Mouse (Mus musculus): ENCODE measurements around the gene Zfp354c. TPM values are rescaled to one million over a fixed set of nuclear protein-coding genes. Genes with fewer than 3 reads are reported as not detected.

Gene Zfp354c
- polyA plus RNA-seq (2012; rRNA removed): 16.4 and 18.8 TPM in 2 replicates

DNA sequence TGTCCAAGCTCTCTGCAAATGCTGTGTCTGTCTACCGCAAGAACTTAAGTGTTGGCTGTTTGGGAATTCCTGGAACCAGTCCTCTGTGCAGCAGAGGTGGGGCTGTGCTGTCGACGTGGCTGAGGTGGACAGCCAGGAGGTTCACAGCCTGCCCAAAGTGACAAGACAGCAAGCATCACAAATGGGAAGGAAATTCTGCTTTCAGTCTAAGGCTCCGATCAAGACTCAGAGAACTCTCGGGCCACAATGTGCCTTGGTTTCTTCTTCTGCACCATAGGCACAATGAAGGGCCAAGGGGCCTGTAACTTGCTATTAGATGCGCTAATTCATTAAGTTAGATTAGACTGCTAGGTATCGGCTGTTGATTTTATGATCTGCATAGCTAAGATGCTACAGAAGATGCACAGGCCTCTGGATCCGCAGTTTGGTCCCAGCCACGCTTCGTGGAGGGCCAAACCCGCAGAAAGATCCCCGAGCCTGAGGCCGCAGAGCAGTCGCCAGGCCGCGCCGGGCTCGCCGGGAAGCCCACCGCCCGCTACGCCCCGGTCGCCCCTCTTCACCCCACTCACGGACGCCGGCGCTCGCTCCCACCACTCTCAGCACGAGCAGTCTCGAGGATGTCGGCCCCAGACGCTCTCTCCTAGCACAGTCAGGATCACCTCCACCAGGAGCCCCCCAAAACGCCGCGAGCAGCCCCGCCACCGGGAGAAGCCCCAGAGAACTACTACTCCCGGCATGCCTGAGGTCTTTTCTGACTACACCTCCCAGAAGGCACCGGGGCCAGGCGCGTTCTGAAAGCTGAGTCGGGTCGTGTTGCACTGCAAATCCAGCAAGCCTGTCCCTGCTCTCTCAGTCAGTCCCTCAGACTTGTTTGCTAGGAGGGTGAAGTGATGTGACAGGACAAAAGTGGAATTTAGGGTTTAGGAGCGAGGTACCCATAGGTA, at the start of gene Zfp354c:
Zfp354c (minus strand) TSS at position 715 of the 944 bp plus-strand sequence.
- Histone ChIP-seq H3K27ac (ENCODE audit: insufficient read depth, low read length) (no peak within 1 kb of the TSS), H3K4me3 (ENCODE audit: insufficient read depth, low read length) (peak within 1 kb of the TSS; percentile 38), H3K4me1 (ENCODE audit: control insufficient read depth, insufficient read depth, low read length) (peaks cover 2% of the 10 kb centered on the region; the same call in 1 of the 2 replicates)
- TF ChIP-seq POLR2A (IDR thresholded peaks at IDR 0.05; ENCODE audit: extremely low read depth, insufficient read depth, low read length) (peak; percentile 94), CTCF (IDR thresholded peaks at IDR 0.05; ENCODE audit: extremely low read depth, insufficient read depth, low read length) (no peak)

DNA sequence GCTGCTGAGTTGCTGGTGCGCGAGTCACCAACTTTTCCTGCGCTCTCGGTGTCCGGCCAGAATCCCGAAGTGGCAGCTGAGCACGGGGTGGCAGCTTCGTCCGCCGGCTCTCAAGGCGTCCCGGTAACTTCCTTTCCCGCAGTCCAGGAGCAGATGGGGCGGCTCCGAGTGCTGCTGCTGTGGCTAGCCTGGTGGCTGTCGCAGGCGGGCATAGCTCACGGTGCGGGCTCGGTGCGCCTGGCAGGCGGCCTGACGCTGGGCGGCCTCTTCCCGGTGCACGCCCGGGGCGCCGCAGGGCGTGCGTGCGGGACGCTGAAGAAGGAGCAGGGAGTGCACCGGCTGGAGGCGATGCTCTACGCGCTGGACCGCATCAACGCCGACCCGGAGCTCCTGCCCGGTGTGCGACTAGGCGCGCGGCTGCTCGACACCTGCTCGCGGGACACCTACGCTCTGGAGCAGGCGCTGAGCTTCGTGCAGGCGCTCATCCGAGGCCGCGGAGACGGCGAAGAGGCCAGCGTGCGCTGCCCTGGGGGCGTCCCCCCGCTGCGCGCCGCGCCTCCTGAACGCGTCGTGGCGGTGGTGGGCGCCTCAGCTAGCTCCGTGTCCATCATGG, 23.6 kb upstream of the Zfp354c start:
- peak overlapping the region; percentile 29 for H3K4me3 ChIP-seq (ENCODE audit: insufficient read depth, low read length)
- TF ChIP-seq CTCF (IDR thresholded peaks at IDR 0.05; ENCODE audit: extremely low read depth, insufficient read depth, low read length): no peak
- no peak for TF ChIP-seq POLR2A (IDR thresholded peaks at IDR 0.05; ENCODE audit: extremely low read depth, insufficient read depth, low read length)
- H3K4me1 ChIP-seq (ENCODE audit: control insufficient read depth, insufficient read depth, low read length): no peaks in the 10 kb centered on the region
- H3K27ac ChIP-seq (ENCODE audit: insufficient read depth, low read length): no peak overlapping the region

DNA sequence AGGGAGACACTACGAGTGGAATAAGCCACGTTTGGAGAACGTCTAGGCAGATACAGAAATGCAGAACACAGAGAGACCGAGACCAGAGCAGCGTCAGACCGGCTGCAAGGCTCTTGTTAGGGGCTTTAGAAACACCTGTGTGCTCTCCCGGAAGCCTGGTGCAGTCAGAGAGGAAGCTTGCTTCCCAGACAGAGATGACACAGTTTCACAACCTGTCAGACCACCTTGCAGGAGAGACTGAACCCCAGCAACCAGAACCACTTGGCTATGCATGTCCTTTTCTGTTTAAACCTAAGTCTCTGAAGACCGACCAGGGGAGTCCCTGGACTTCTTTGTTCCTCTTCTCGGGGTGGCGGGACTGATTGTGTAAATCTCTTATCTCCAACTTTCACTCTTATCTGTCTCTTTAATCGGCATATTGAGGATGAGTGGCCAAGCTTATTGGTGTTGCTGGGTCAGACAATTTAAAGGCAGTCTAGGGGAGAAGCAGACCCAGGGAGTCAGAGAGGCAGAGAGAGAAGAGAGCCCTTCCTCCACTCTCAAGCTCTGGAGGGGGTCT, 22.7 kb upstream of the Zfp354c start, which contains the start of gene Grm6:
Grm6 (plus strand) TSS at position 509 of the 559 bp plus-strand sequence.
- Histone ChIP-seq H3K4me3 (ENCODE audit: insufficient read depth, low read length) (peak within 1 kb of the TSS; percentile 29), H3K27ac (ENCODE audit: insufficient read depth, low read length) (no peak within 1 kb of the TSS), H3K4me1 (ENCODE audit: control insufficient read depth, insufficient read depth, low read length) (no peaks in the 10 kb centered on the region)
- TF ChIP-seq CTCF (IDR thresholded peaks at IDR 0.05; ENCODE audit: extremely low read depth, insufficient read depth, low read length) (no peak), POLR2A (IDR thresholded peaks at IDR 0.05; ENCODE audit: extremely low read depth, insufficient read depth, low read length) (no peak)

- Histone ChIP-seq H3K4me3 (ENCODE audit: insufficient read depth, low read length) (no peak overlapping the region), H3K4me1 (ENCODE audit: control insufficient read depth, insufficient read depth, low read length) (no peaks in the 10 kb centered on the region), H3K27ac (ENCODE audit: insufficient read depth, low read length) (no peak overlapping the region)
- TF ChIP-seq POLR2A (IDR thresholded peaks at IDR 0.05; ENCODE audit: extremely low read depth, insufficient read depth, low read length): no peak
- TF ChIP-seq CTCF (IDR thresholded peaks at IDR 0.05; ENCODE audit: extremely low read depth, insufficient read depth, low read length): no peak
Measured at GRCm38 (mm10) chr11:50849310-50849709, 21.8 kb upstream of the Zfp354c start.

GRCm38 (mm10) chr11:50848520-50849137, 21.1 kb upstream of the Zfp354c start:
- Histone ChIP-seq H3K4me1 (ENCODE audit: control insufficient read depth, insufficient read depth, low read length) (no peaks in the 10 kb centered on the region), H3K4me3 (ENCODE audit: insufficient read depth, low read length) (no peak overlapping the region), H3K27ac (ENCODE audit: insufficient read depth, low read length) (no peak overlapping the region)
- TF ChIP-seq POLR2A (IDR thresholded peaks at IDR 0.05; ENCODE audit: extremely low read depth, insufficient read depth, low read length) (no peak), CTCF (IDR thresholded peaks at IDR 0.05; ENCODE audit: extremely low read depth, insufficient read depth, low read length) (no peak)

DNA sequence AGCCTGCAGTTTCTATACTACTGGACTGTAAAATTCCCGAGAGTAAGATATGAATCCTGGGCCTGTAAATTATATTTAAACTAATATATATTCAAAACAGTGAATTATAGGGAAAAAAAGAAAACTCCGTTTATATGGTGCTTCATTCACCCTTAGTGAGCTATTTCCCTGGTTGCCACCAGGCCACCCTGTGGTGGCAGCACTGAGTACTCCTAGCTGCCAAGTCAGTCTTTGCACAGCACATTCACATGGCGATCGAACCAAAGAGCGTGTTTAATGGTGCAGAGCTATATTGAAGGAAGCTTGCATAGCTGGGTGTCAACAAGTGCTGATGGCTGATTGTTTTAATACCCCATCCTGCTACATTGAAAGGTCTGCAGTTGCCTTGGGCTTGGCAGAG, 19.5 kb upstream of the Zfp354c start:
- no peak overlapping the region for H3K27ac ChIP-seq (ENCODE audit: insufficient read depth, low read length)
- no peaks in the 10 kb centered on the region for H3K4me1 ChIP-seq (ENCODE audit: control insufficient read depth, insufficient read depth, low read length)
- H3K4me3 ChIP-seq (ENCODE audit: insufficient read depth, low read length): no peak overlapping the region
- TF ChIP-seq CTCF (IDR thresholded peaks at IDR 0.05; ENCODE audit: extremely low read depth, insufficient read depth, low read length) (peak; percentile 54), POLR2A (IDR thresholded peaks at IDR 0.05; ENCODE audit: extremely low read depth, insufficient read depth, low read length) (no peak)

DNA sequence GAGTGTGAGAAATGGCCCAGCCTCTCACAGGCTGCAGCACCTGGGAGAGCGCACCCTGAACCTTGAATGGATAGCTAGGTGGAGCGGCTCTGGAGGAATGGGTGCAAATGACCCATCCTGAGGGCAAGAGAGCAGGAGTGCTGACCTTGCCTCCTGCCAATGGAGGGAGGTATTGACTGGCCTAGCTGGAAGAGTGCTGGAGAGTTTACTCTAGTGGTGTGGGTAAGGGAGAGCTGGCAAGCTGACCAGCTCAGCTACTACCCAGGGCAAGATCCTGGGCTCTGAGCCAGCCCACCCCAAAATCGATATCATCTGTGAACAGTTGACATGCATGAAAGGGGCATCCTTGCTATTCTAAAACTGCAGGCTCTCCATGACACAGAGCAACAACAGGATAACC, 18.4 kb upstream of the Zfp354c start:
- H3K4me1 ChIP-seq (ENCODE audit: control insufficient read depth, insufficient read depth, low read length): no peaks in the 10 kb centered on the region
- TF ChIP-seq CTCF (IDR thresholded peaks at IDR 0.05; ENCODE audit: extremely low read depth, insufficient read depth, low read length) (no peak), POLR2A (IDR thresholded peaks at IDR 0.05; ENCODE audit: extremely low read depth, insufficient read depth, low read length) (no peak)
- no peak overlapping the region for H3K27ac ChIP-seq (ENCODE audit: insufficient read depth, low read length)
- no peak overlapping the region for H3K4me3 ChIP-seq (ENCODE audit: insufficient read depth, low read length)

DNA sequence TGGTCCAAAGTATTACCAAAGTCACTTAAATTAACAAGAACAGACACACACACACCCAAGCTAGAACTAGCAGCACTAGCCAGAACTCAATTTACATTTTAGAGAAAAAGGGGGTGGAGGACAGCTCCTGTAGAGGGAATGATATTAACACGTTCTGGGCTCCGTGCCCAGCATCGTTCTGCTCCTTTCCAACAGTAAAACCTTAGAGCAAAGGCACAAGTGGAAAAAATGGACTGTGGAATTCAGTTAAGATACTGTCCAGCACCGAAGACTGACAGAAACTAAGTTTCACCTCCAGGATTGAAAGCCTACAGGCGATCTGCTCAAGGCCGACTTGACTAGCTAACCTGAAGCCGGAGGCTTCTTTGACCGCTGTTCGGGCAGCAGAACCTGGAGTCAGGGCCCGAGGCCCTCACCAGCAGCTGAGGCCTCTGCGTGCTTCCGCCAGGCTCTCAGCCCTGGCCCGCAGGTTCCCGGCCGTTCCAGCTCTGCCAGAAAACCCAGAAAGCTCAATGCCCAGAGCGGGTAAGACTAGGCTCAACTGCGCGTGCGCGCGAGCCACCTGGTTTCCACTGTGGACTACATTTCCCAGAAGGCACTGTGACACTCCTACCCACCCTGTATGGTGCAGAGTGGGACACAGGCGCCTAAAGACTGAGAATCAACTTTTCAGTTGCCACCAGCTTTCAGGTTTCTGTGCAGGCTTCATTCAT, 13.7 kb upstream of the Zfp354c start, which contains the start of gene Zfp879:
Zfp879 (minus strand) TSS at position 530 of the 713 bp plus-strand sequence.
- Histone ChIP-seq H3K4me1 (ENCODE audit: control insufficient read depth, insufficient read depth, low read length) (peaks cover 2% of the 10 kb centered on the region; the same call in 1 of the 2 replicates), H3K4me3 (ENCODE audit: insufficient read depth, low read length) (peak within 1 kb of the TSS; percentile 39), H3K27ac (ENCODE audit: insufficient read depth, low read length) (peak within 1 kb of the TSS; percentile 13; the same call in 1 of the 2 replicates)
- TF ChIP-seq CTCF (IDR thresholded peaks at IDR 0.05; ENCODE audit: extremely low read depth, insufficient read depth, low read length): no peak
- TF ChIP-seq POLR2A (IDR thresholded peaks at IDR 0.05; ENCODE audit: extremely low read depth, insufficient read depth, low read length): peak; percentile 82

Data from cortical plate, adult 2 months (tissue).